Mouse (Mus musculus) myocyte (in vitro differentiated cells): ENCODE data around the gene Akr1c19. TPM values are rescaled to one million over a fixed set of nuclear protein-coding genes. Genes with fewer than 3 reads are reported as not detected.
"Not testable (repeated sequence)": the region's sequence is repeated elsewhere in the genome, so short reads cannot be mapped to it uniquely, and the experiment has no call there.

Experiments
- H3K27me3 ChIP-seq: one replicate; pipeline ENCODE4 v1.6.1; 2011; ENCODE audit not compliant: control insufficient read depth, insufficient read depth, insufficient read length
- H3K36me3 ChIP-seq: one replicate; pipeline ENCODE4 v1.6.1; 2011; ENCODE audit not compliant: control insufficient read depth, insufficient read depth
- H3K4me2 ChIP-seq: one replicate; pipeline ENCODE4 v1.6.1; 2011; ENCODE audit warnings: low read depth, control low read depth
- H3K4me3 ChIP-seq: one replicate; pipeline ENCODE4 v1.5.1; 2011; ENCODE audit warnings: mild to moderate bottlenecking, control low read depth, moderate library complexity
- H3K79me2 ChIP-seq: one replicate; pipeline ENCODE4 v1.6.1; 2011; ENCODE audit not compliant: control insufficient read depth, insufficient read depth
- H3ac ChIP-seq: one replicate; pipeline ENCODE4 v1.6.1; 2011; ENCODE audit not compliant: control insufficient read depth, insufficient read length
- CEBPB ChIP-seq: IDR thresholded peaks from 2 replicates; pipeline ENCODE4 v1.6.1; 2011; ENCODE audit warnings: mild to moderate bottlenecking, moderate library complexity; ENCODE audit not compliant: poor library complexity, insufficient read depth, severe bottlenecking
- E2F4 ChIP-seq: IDR thresholded peaks from one replicate; pipeline ENCODE4 v1.6.1; 2011; ENCODE audit warnings: mild to moderate bottlenecking, control low read depth, moderate library complexity; ENCODE audit not compliant: insufficient read depth
- MAX ChIP-seq: IDR thresholded peaks from one replicate; pipeline ENCODE4 v1.6.1; 2011; ENCODE audit warnings: low read depth, mild to moderate bottlenecking, control low read depth
- MYOD1 ChIP-seq, 3 experiments: IDR thresholded peaks; one replicate each; pipeline ENCODE4 v1.6.1; 2011; ENCODE audit warnings: control low read depth in 2 of 3, low read depth in 2 of 3, mild to moderate bottlenecking in 2 of 3, moderate library complexity in 1 of 3; ENCODE audit not compliant: insufficient read length in 2 of 3, control insufficient read depth in 1 of 3
- MYOG ChIP-seq, 3 experiments: IDR thresholded peaks; one replicate each; pipeline ENCODE4 v1.6.1; 2011; ENCODE audit warnings: control low read depth in 2 of 3, low read depth in 2 of 3, mild to moderate bottlenecking in 2 of 3; ENCODE audit not compliant: insufficient read length in 2 of 3, control insufficient read depth in 1 of 3, insufficient read depth in 1 of 3
- POLR2A ChIP-seq: IDR thresholded peaks from one replicate; pipeline ENCODE4 v1.6.1; 2011; ENCODE audit warnings: low read depth, mild to moderate bottlenecking, control low read depth, moderate library complexity; ENCODE audit not compliant: insufficient read length
- POLR2AphosphoS2 ChIP-seq: IDR thresholded peaks from one replicate; pipeline ENCODE4 v1.6.1; 2011; ENCODE audit warnings: low read depth, control low read depth; ENCODE audit not compliant: insufficient read length
- REST ChIP-seq: IDR thresholded peaks from one replicate; pipeline ENCODE4 v1.6.1; 2011; ENCODE audit warnings: mild to moderate bottlenecking, control low read depth, moderate library complexity; ENCODE audit not compliant: insufficient read depth, insufficient read length
- SRF ChIP-seq: IDR thresholded peaks from one replicate; pipeline ENCODE4 v1.6.1; 2011; ENCODE audit warnings: low read depth; ENCODE audit not compliant: control insufficient read depth, insufficient read length
- TCF12 ChIP-seq: IDR thresholded peaks from one replicate; pipeline ENCODE4 v1.6.1; 2011; ENCODE audit warnings: mild to moderate bottlenecking, control low read depth; ENCODE audit not compliant: poor library complexity, insufficient read depth, severe bottlenecking
- TCF3 ChIP-seq: IDR thresholded peaks from one replicate; pipeline ENCODE4 v1.6.1; 2011; ENCODE audit warnings: low read depth, control low read depth; ENCODE audit not compliant: insufficient read length
- USF1 ChIP-seq: IDR thresholded peaks from one replicate; pipeline ENCODE4 v1.6.1; 2011; ENCODE audit warnings: low read depth, mild to moderate bottlenecking, control low read depth, moderate library complexity
- polyA plus RNA-seq: library from polyadenylated mRNA; unstranded; fragments of >200 nt; fragmentation: generic; extraction: Trizol; gene quantifications from one replicate; pipeline ENCODE4 v1.2.1, GENCODE M21; 2012; ENCODE audit warnings: missing spikeins

Akr1c19 gene
- not detected for polyA plus RNA-seq

GRCm38 (mm10) chr13:4228441-4228840 is at the start of gene Akr1c19:
Akr1c19 (plus strand) TSS chr13:4228700.
- no peak within 1 kb of the TSS for H3K4me3 ChIP-seq
- TF ChIP-seq TCF12, result no peak
- TF ChIP-seq POLR2A, result no peak
- TF ChIP-seq USF1, result no peak
- no peak for TF ChIP-seq MAX
- no peak for TF ChIP-seq MYOG (IDR thresholded peaks at IDR 0.05; ENCODE audit: control insufficient read depth in 1 of 3, insufficient read depth in 1 of 3, insufficient read length in 2 of 3, low read depth in 2 of 3)
- no peak for TF ChIP-seq CEBPB
- no peak for TF ChIP-seq TCF3
- no peak for TF ChIP-seq E2F4
- no peak for TF ChIP-seq REST
- no peak for TF ChIP-seq MYOD1 (IDR thresholded peaks at IDR 0.05; ENCODE audit: control insufficient read depth in 1 of 3, insufficient read length in 2 of 3, low read depth in 2 of 3)
- no peak for TF ChIP-seq SRF
- H3K4me2 ChIP-seq, result no peak within 1 kb of the TSS
- no peaks in the 10 kb centered on the region for H3K79me2 ChIP-seq
- no peaks in the 10 kb centered on the region for H3K27me3 ChIP-seq
- no peak within 1 kb of the TSS for H3ac ChIP-seq
- H3K36me3 ChIP-seq, result no peaks in the 10 kb centered on the region

GRCm38 (mm10) chr13:4181321-4181720 is 47.2 kb upstream of the Akr1c19 start:
- not testable (repeated sequence) for H3K79me2 ChIP-seq, H3ac ChIP-seq, H3K4me2 ChIP-seq, H3K27me3 ChIP-seq, H3K4me3 ChIP-seq, H3K36me3 ChIP-seq

GRCm38 (mm10) chr13:4183116-4183515 is 45.4 kb upstream of the Akr1c19 start:
- H3K36me3 ChIP-seq, result no peaks in the 10 kb centered on the region
- TF ChIP-seq MAX (no peak), POLR2AphosphoS2 (no peak), CEBPB (no peak), REST (no peak), TCF3 (no peak), MYOG (IDR thresholded peaks at IDR 0.05; ENCODE audit: control insufficient read depth in 1 of 3, insufficient read depth in 1 of 3, insufficient read length in 2 of 3, low read depth in 2 of 3) (no peak), E2F4 (no peak), TCF12 (no peak), MYOD1 (IDR thresholded peaks at IDR 0.05; ENCODE audit: control insufficient read depth in 1 of 3, insufficient read length in 2 of 3, low read depth in 2 of 3) (no peak), USF1 (no peak), POLR2A (no peak), SRF (no peak)
- no peaks in the 10 kb centered on the region for H3K79me2 ChIP-seq
- H3K27me3 ChIP-seq, result no peaks in the 10 kb centered on the region
- H3ac ChIP-seq, result no peak overlapping the region
- no peak overlapping the region for H3K4me3 ChIP-seq
- H3K4me2 ChIP-seq, result no peak overlapping the region

GRCm38 (mm10) chr13:4186641-4187411 is 41.7 kb upstream of the Akr1c19 start:
- H3ac ChIP-seq, H3K4me3 ChIP-seq, H3K79me2 ChIP-seq, H3K4me2 ChIP-seq, H3K36me3 ChIP-seq, H3K27me3 ChIP-seq: not testable (repeated sequence)

GRCm38 (mm10) chr13:4188174-4188573 is 40.3 kb upstream of the Akr1c19 start:
- Histone ChIP-seq H3K36me3 (no peaks in the 10 kb centered on the region), H3K27me3 (no peaks in the 10 kb centered on the region), H3K79me2 (no peaks in the 10 kb centered on the region), H3K4me3 (no peak overlapping the region), H3ac (no peak overlapping the region), H3K4me2 (no peak overlapping the region)
- TF ChIP-seq REST (no peak), MAX (no peak), E2F4 (no peak), CEBPB (no peak), SRF (no peak), MYOD1 (IDR thresholded peaks at IDR 0.05; ENCODE audit: control insufficient read depth in 1 of 3, insufficient read length in 2 of 3, low read depth in 2 of 3) (no peak), TCF12 (no peak), TCF3 (no peak), POLR2A (no peak), POLR2AphosphoS2 (no peak)
